Comparison of ENCODE assay signal across 11 mouse cellular contexts in the genomic region with DNA sequence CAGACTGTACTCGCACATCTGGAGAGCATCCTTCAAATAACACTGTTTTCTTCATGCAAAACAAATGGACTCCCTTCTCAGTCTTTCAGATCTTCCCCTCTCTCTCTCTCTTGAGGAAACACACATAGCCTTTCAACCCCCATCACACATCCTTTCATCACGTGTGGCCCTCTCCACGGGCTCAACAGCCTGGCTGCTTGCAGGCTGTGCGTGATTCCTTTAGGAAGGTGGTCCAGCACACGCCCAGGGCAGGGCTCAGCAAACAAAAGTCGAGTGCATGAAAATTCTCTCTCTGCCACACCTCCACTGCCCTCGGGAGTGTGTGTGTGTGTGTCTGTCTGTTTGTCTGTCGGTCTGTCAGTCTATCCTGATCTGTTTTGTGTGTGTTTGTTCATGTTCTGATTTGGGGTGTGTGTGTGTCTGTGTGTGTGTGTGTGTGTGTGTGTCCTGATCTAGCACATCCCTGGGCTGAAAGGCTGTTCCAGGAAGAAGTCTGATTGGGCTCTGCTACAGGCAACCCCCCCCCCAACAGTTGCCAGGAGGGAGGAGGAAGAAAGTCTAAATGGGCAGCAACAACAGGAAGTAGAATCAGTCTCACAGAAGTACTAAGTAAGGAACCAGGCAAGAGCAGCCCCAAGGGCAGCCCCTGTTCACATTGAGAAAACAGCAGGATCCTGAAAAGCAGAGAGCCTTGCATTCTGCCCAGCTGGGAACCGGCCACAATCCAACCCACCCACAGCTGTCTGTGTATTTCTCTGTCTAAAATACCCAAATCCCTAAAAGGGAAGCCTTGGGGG. TPM values are rescaled to one million over a fixed set of nuclear protein-coding genes. Genes with fewer than 3 reads are reported as not detected.
A peak's percentile ranks its signal among the peaks of the same experiment; 100 is the strongest.
DNase-seq lines count a peak whose midpoint lies in the region; ATAC-seq and TF ChIP-seq lines count a peak whose summit lies in the region.
"Had no signal": no experiment of that assay in that cellular context is flagged by ENCODE, and none has a peak within 500 bp of the region (broad histone marks: within the 10 kb centered on the region; RNA-seq: fewer than 3 reads in every experiment).

No protein-coding gene starts in this region.

- H3K4me2 ChIP-seq in heart, embryonic 13.5 days = no peak overlapping the region
- H3K4me2 ChIP-seq in liver, embryonic 16.5 days (ENCODE audit: low read depth, low read length) = no peak overlapping the region
- no peak overlapping the region for H3K4me2 ChIP-seq in forebrain, embryonic 14.5 days (ENCODE audit: low read length)
- H3K4me2 ChIP-seq: liver, embryonic 15.5 days had no signal

- intact Hi-C loops in gastrocnemius, adult 2 months (cut with DNase I) = no loop called here

- DNase-seq in gastrocnemius, adult 2 months = peak; percentile 27
- DNase-seq in gastrocnemius, adult 18-20 months (ENCODE audit: low spot score) = no peak
- peak; percentile 10 to 31 for DNase-seq in spleen, postnatal 14 days (ENCODE audit: low spot score in 2 of 2)
- DNase-seq in forebrain, embryonic 14.5 days (ENCODE audit: low spot score) = no peak
- no peak for DNase-seq in cerebellum, adult 2 months

- no peaks in the 10 kb centered on the region for H3K27me3 ChIP-seq in E14TG2a.4 (ENCODE audit: insufficient read depth, low read length)
- H3K27me3 ChIP-seq in heart, embryonic 13.5 days (replicated peaks) = 0 out of 2 replicates have a peak, but pooled peaks cover 7% of the 10 kb centered on the region
- no peaks in the 10 kb centered on the region for H3K27me3 ChIP-seq in liver, embryonic 16.5 days (ENCODE audit: control insufficient read depth, insufficient read depth, low read depth, low read length)
- H3K27me3 ChIP-seq in forebrain, embryonic 14.5 days (replicated peaks; ENCODE audit: control insufficient read depth, insufficient read depth, low read length) = no peaks in the 10 kb centered on the region
- H3K27me3 ChIP-seq in cerebellum, adult 2 months (ENCODE audit: control insufficient read depth, insufficient read depth, low read length) = no peaks in the 10 kb centered on the region
- H3K27me3 ChIP-seq: liver, embryonic 15.5 days had no signal

- no peak for ATAC-seq in heart, embryonic 13.5 days (ENCODE audit: extremely low read depth, insufficient number of reproducible peaks, low FRiP score, low TSS enrichment)
- peak; percentile 27; the same call in 1 of the 2 replicates for ATAC-seq in liver, embryonic 16.5 days (ENCODE audit: low read depth)
- ATAC-seq in forebrain, embryonic 14.5 days = no peak

- H3K9me3 ChIP-seq in E14TG2a.4 (ENCODE audit: low read length) = peaks cover 4% of the 10 kb centered on the region; the same call in 1 of the 2 replicates
- no peaks in the 10 kb centered on the region; the same call in 1 of the 2 replicates for H3K9me3 ChIP-seq in heart, embryonic 13.5 days
- H3K9me3 ChIP-seq in liver, embryonic 16.5 days (replicated peaks; ENCODE audit: control insufficient read depth, low read length) = no peaks in the 10 kb centered on the region
- no peaks in the 10 kb centered on the region for H3K9me3 ChIP-seq in forebrain, embryonic 14.5 days (replicated peaks; ENCODE audit: control insufficient read depth, low read length)
- H3K9me3 ChIP-seq: G1E; liver, embryonic 15.5 days had no signal

- H3K27ac ChIP-seq in gastrocnemius, adult 2 months = 0 out of 2 replicates have a peak overlapping the region, but pooled peaks have one; percentile 43
- H3K27ac ChIP-seq in heart, embryonic 13.5 days (replicated peaks) = no peak overlapping the region
- no peak overlapping the region for H3K27ac ChIP-seq in liver, embryonic 16.5 days (ENCODE audit: low read length)
- no peak overlapping the region for H3K27ac ChIP-seq in forebrain, embryonic 14.5 days (ENCODE audit: low read depth, low read length)
- H3K27ac ChIP-seq in cerebellum, adult 2 months (ENCODE audit: insufficient read depth, low read length) = no peak overlapping the region
- H3K27ac ChIP-seq: liver, embryonic 15.5 days had no signal

- 38% methylated on average over 9 of the region's 9 CpGs for WGBS in heart, embryonic 13.5 days
- 24% methylated on average over 9 of the region's 9 CpGs for WGBS in liver, embryonic 16.5 days (ENCODE audit: insufficient replicate concordance)
- WGBS in forebrain, embryonic 14.5 days = 59% methylated on average over 9 of the region's 9 CpGs
- WGBS in cerebellum, adult 2 months = 56% methylated on average over 9 of the region's 9 CpGs

- TF ChIP-seq CTCF in gastrocnemius, adult 2 months (IDR thresholded peaks at IDR 0.05) = no peak
- TF ChIP-seq CTCF in E14TG2a.4 (conservative IDR thresholded peaks at IDR 0.05; ENCODE audit: low read length) = no peak
- TF ChIP-seq CTCF in cerebellum, adult 2 months (IDR thresholded peaks at IDR 0.05; ENCODE audit: borderline replicate concordance, insufficient read depth, low read depth, low read length) = no peak

- no peak for TF ChIP-seq POLR2A in cerebellum, adult 2 months (IDR thresholded peaks at IDR 0.05; ENCODE audit: borderline replicate concordance, insufficient read depth, low read length)

- 0 out of 2 replicates have a peak overlapping the region, but pooled peaks have one; percentile 33 for H3K9ac ChIP-seq in heart, embryonic 13.5 days
- H3K9ac ChIP-seq in liver, embryonic 16.5 days (ENCODE audit: low read depth, low read length) = no peak overlapping the region
- no peak overlapping the region for H3K9ac ChIP-seq in forebrain, embryonic 14.5 days (ENCODE audit: low read length)
- H3K9ac ChIP-seq: liver, embryonic 15.5 days had no signal

- no peaks in the 10 kb centered on the region for H3K36me3 ChIP-seq in E14TG2a.4 (ENCODE audit: insufficient read depth, low read length)
- no peaks in the 10 kb centered on the region for H3K36me3 ChIP-seq in heart, embryonic 13.5 days
- no peaks in the 10 kb centered on the region for H3K36me3 ChIP-seq in liver, embryonic 16.5 days (ENCODE audit: control insufficient read depth, insufficient read depth)
- H3K36me3 ChIP-seq in forebrain, embryonic 14.5 days (ENCODE audit: control insufficient read depth, insufficient read depth, low read length) = no peaks in the 10 kb centered on the region
- H3K36me3 ChIP-seq: G1E; liver, embryonic 15.5 days had no signal

- H3K4me1 ChIP-seq in E14TG2a.4 (replicated peaks; ENCODE audit: low read depth, low read length) = peaks cover 54% of the 10 kb centered on the region
- H3K4me1 ChIP-seq in heart, embryonic 13.5 days = peaks cover 20% of the 10 kb centered on the region
- H3K4me1 ChIP-seq in liver, embryonic 16.5 days (ENCODE audit: control insufficient read depth, low read depth, low read length) = peaks cover 7% of the 10 kb centered on the region
- 0 out of 2 replicates have a peak, but pooled peaks cover 3% of the 10 kb centered on the region for H3K4me1 ChIP-seq in forebrain, embryonic 14.5 days (ENCODE audit: control insufficient read depth, insufficient read depth, low read length)
- no peaks in the 10 kb centered on the region for H3K4me1 ChIP-seq in cerebellum, adult 2 months (ENCODE audit: control insufficient read depth, insufficient read depth, low read length)

- H3K4me3 ChIP-seq in gastrocnemius, adult 2 months = no peak overlapping the region
- peak overlapping the region; percentile 32 for H3K4me3 ChIP-seq in E14TG2a.4 (replicated peaks; ENCODE audit: low read length)
- no peak overlapping the region for H3K4me3 ChIP-seq in heart, embryonic 13.5 days
- no peak overlapping the region for H3K4me3 ChIP-seq in liver, embryonic 16.5 days (ENCODE audit: low read depth, low read length)
- H3K4me3 ChIP-seq in forebrain, embryonic 14.5 days (ENCODE audit: low read depth, low read length) = no peak overlapping the region
- H3K4me3 ChIP-seq in cerebellum, adult 2 months (replicated peaks; ENCODE audit: insufficient read depth, low read depth, low read length) = no peak overlapping the region
- H3K4me3 ChIP-seq: erythroblast, embryonic 14.5 days; liver, embryonic 15.5 days had no signal

RNA-seq across cellular contexts. Expression of a gene that starts 26.8 kb away (rescaled TPM):
- 10 to 100 TPM; 20.7 to 25.4 TPM for total RNA-seq in gastrocnemius, adult 2 months (2021)
- 10 to 100 TPM; 25.9 to 32.7 TPM for total RNA-seq in gastrocnemius, adult 18-20 months (2021)
- polyA plus RNA-seq in heart, embryonic 13.5 days (2015; fragmentation: Nextera tagmentation; extraction: Ambion mirVana) = 9.4 and 11.0 TPM in 2 replicates
- 4.2 and 5.9 TPM in 2 replicates for polyA plus RNA-seq in liver, embryonic 16.5 days (2015; fragmentation: Nextera tagmentation; extraction: Ambion mirVana)
- 1.4 and 1.5 TPM in 2 replicates for polyA plus RNA-seq in forebrain, embryonic 14.5 days (2014; fragmentation: Nextera tagmentation; extraction: Ambion mirVana)
- polyA plus RNA-seq in cerebellum, adult 2 months (2012; rRNA removed) = 39.2 and 43.8 TPM in 2 replicates

Comparison
In these comparisons a context has a peak if more than half of its experiments do, and no peak if none do; other contexts are left out.
1. DNase-seq: peak in gastrocnemius, adult 2 months (single experiment) and spleen, postnatal 14 days (2 of 2); none in gastrocnemius, adult 18-20 months (single experiment), forebrain, embryonic 14.5 days (single experiment) and cerebellum, adult 2 months (0 of 2).